Mouse (Mus musculus) small intestine, adult 2 months (tissue): ENCODE results near the gene Sgk1. TPM values are rescaled to one million over a fixed set of nuclear protein-coding genes. Genes with fewer than 3 reads are reported as not detected.

Experiments
- H3K27ac ChIP-seq: fragments of 200-500 bp; 2 replicates; pipeline ENCODE4 v1.5.1; 2012; ENCODE audit warnings: low read depth, low read length, control low read depth, inconsistent platforms; ENCODE audit not compliant: insufficient read depth
- H3K27me3 ChIP-seq: fragments of 200-500 bp; 2 replicates; pipeline ENCODE4 v1.6.1; 2012; ENCODE audit warnings: mild to moderate bottlenecking, moderate library complexity, low read length, inconsistent platforms; ENCODE audit not compliant: control insufficient read depth, insufficient read depth
- H3K36me3 ChIP-seq: fragments of 200-500 bp; 2 replicates; pipeline ENCODE4 v1.6.1; 2012; ENCODE audit warnings: mild to moderate bottlenecking, low read length, control low read depth, inconsistent platforms; ENCODE audit not compliant: control insufficient read depth, insufficient read depth
- H3K4me1 ChIP-seq: fragments of 200-500 bp; 2 replicates; pipeline ENCODE4 v1.6.1; 2012; ENCODE audit warnings: low read length, inconsistent platforms, mixed read lengths; ENCODE audit not compliant: control insufficient read depth, insufficient read depth, insufficient read length
- H3K4me3 ChIP-seq: fragments of 200-500 bp; 2 replicates; pipeline ENCODE4 v1.5.1; 2012; ENCODE audit warnings: low read depth, mild to moderate bottlenecking, control low read depth, inconsistent platforms, low read length, moderate library complexity
- CTCF ChIP-seq: fragments of 200-500 bp; IDR thresholded peaks from 2 replicates; pipeline ENCODE4 v1.5.1; 2012; ENCODE audit warnings: low read depth, mild to moderate bottlenecking, control low read depth, inconsistent platforms, low read length, moderate library complexity, mixed read lengths; ENCODE audit not compliant: insufficient replicate concordance, insufficient read length; ENCODE audit errors: extremely low read depth
- POLR2A ChIP-seq: fragments of 200-500 bp; IDR thresholded peaks from 2 replicates; pipeline ENCODE4 v1.6.1; 2012; ENCODE audit warnings: low read depth, mild to moderate bottlenecking, control low read depth, inconsistent platforms, low read length, moderate library complexity
- WGBS: fragments of 180-500 bp; shearing (Covaris S2); methylation state at CpG from one replicate; pipeline ENCODE4 v1.1.7; 2018; 5-methylcytosine and 5-hydroxymethylcytosine counted together
- polyA plus RNA-seq: library from polyadenylated mRNA; depleted of rRNA; stranded (reverse); fragments of >200 nt; gene quantifications from 2 replicates; pipeline ENCODE4 v1.2.3, GENCODE M21; 2012

The Sgk1 gene
- polyA plus RNA-seq, 1 experiment: 44.9 TPM

GRCm38 (mm10) chr10:21849251-21849650 lies 32.7 kb upstream of the Sgk1 start:
- TF ChIP-seq POLR2A: no peak
- no peak for TF ChIP-seq CTCF
- no peak overlapping the region for H3K4me3 ChIP-seq
- H3K4me1 ChIP-seq: peaks cover 20% of the 10 kb centered on the region; the same call in 1 of the 2 replicates
- H3K36me3 ChIP-seq: no peaks in the 10 kb centered on the region
- 80% methylated on average over 8 of the region's 8 CpGs for WGBS
- no peaks in the 10 kb centered on the region for H3K27me3 ChIP-seq
- H3K27ac ChIP-seq: no peak overlapping the region

GRCm38 (mm10) chr10:21850330-21850729 lies 31.7 kb upstream of the Sgk1 start:
- WGBS: 75% methylated on average over 3 of the region's 3 CpGs
- H3K27ac ChIP-seq: no peak overlapping the region
- H3K27me3 ChIP-seq: no peaks in the 10 kb centered on the region

GRCm38 (mm10) chr10:21853122-21853521 lies 28.9 kb upstream of the Sgk1 start:
- H3K27ac ChIP-seq: no peak overlapping the region
- no peaks in the 10 kb centered on the region for H3K36me3 ChIP-seq
- 76% methylated on average over 6 of the region's 6 CpGs for WGBS
- no peak for TF ChIP-seq CTCF
- TF ChIP-seq POLR2A: no peak
- no peak overlapping the region for H3K4me3 ChIP-seq
- H3K27me3 ChIP-seq: no peaks in the 10 kb centered on the region
- H3K4me1 ChIP-seq: peaks cover 22% of the 10 kb centered on the region

More at GRCm38 (mm10) chr10:21850330-21850729, 31.7 kb upstream of the Sgk1 start:
- Histone ChIP-seq H3K4me1 (peaks cover 20% of the 10 kb centered on the region; the same call in 1 of the 2 replicates), H3K36me3 (no peaks in the 10 kb centered on the region), H3K4me3 (no peak overlapping the region)
- TF ChIP-seq POLR2A (no peak), CTCF (no peak)

DNA sequence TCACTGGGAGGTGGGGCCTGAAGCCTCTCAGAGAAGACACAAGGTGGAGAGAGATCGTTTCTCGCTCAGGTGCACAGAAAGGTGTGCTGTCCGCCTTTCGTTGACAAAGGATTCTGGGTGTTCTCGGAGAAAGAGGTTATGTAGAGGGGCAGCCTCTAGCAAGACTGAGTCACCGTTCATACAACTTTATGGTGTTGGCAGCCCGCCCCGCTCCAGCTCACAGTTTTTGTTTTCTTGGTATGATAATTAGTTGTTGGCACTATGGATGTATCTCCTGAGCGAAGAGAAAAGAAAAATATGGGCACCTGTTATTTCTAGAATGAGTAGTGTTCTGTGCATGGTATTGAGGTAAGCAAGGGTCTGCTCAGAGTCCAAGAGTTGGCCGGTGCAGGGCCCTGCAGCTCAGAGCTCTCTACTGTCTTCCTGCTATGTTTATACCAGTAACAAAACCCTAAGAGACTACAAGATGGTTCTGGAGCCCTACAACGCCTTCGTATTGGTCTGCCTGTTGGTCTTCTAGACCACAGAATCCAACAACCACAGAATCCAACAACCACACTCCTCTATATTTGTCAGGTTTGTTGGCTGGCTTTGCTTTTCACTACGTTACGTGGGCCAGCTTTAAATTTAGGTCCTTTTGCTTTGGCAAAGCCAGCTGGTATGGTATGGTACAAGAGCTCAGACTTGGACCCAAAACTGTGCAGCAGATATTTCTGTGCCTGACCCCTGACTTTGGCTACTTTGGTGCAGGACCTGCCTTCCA lies 28.2 kb upstream of the Sgk1 start:
- Histone ChIP-seq H3K4me1 (peaks cover 22% of the 10 kb centered on the region), H3K27ac (no peak overlapping the region), H3K27me3 (no peaks in the 10 kb centered on the region), H3K36me3 (no peaks in the 10 kb centered on the region), H3K4me3 (no peak overlapping the region)
- WGBS: 81% methylated on average over 14 of the region's 14 CpGs
- TF ChIP-seq CTCF (no peak), POLR2A (no peak)

DNA sequence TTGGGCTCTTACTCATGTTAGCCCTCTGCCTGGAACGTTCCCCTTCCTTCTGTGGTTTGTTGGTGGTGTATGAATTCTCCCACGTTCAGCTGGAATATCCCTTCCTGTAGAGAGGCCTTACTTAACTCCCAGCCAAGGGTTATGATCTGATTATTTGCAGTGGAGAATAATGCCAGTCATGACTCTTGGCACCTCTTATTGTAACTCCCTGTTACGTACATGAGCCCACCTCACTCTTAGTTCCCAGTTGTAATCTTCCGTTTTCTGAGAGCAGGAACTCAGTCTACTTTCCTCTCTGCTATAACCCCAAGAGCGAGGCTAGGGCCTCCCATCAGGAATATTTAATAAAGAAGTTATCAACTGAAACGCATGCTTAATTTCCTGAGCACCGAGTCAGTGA lies 26.6 kb upstream of the Sgk1 start:
- H3K27ac ChIP-seq: no peak overlapping the region
- H3K27me3 ChIP-seq: no peaks in the 10 kb centered on the region
- peaks cover 18% of the 10 kb centered on the region for H3K4me1 ChIP-seq
- no peak for TF ChIP-seq CTCF
- no peak for TF ChIP-seq POLR2A
- 89% methylated on average over 7 of the region's 7 CpGs for WGBS
- H3K36me3 ChIP-seq: no peaks in the 10 kb centered on the region
- no peak overlapping the region for H3K4me3 ChIP-seq

DNA sequence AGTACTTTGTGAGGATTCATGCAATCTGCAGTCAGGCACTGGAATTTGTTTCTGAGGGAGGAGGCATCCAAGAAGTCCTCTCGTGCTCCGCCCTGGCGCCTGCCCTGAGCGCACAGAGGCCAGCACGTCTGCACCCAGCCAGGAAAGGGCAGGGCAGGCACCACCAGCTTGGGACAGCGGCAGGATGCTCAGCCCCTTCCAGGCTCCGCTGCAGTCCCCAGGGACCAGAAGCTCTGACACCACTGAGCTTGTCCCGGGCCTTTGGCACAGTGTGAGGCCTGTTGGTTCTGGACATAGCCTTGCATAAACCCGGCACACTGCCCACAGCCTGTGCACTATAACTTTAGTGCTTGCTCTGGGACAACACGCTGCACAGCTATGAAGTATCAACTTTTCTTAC lies 24.3 kb upstream of the Sgk1 start:
- 68% methylated on average over 10 of the region's 10 CpGs for WGBS
- Histone ChIP-seq H3K27me3 (no peaks in the 10 kb centered on the region), H3K4me3 (no peak overlapping the region), H3K36me3 (no peaks in the 10 kb centered on the region), H3K27ac (no peak overlapping the region), H3K4me1 (peaks cover 14% of the 10 kb centered on the region)
- TF ChIP-seq POLR2A: no peak
- TF ChIP-seq CTCF: no peak

GRCm38 (mm10) chr10:21858437-21858974 lies 23.5 kb upstream of the Sgk1 start:
- no peak for TF ChIP-seq POLR2A
- TF ChIP-seq CTCF: no peak
- H3K27me3 ChIP-seq: no peaks in the 10 kb centered on the region
- no peaks in the 10 kb centered on the region for H3K36me3 ChIP-seq
- H3K4me3 ChIP-seq: no peak overlapping the region
- peaks cover 14% of the 10 kb centered on the region for H3K4me1 ChIP-seq
- no peak overlapping the region for H3K27ac ChIP-seq
- 34% methylated on average over 7 of the region's 7 CpGs for WGBS

- 52% methylated on average over 4 of the region's 4 CpGs for WGBS
- Histone ChIP-seq H3K4me3 (no peak overlapping the region), H3K27ac (no peak overlapping the region), H3K36me3 (no peaks in the 10 kb centered on the region), H3K27me3 (no peaks in the 10 kb centered on the region), H3K4me1 (no peaks in the 10 kb centered on the region)
- TF ChIP-seq POLR2A (no peak), CTCF (no peak)
These were observed 15.5 kb upstream of the Sgk1 start for GRCm38 (mm10) chr10:21866504-21866903.
